Mouse (Mus musculus) CH12.LX (cell line): ENCODE results near the gene Sgsm3.

Source experiments
- E2F4 ChIP-seq: IDR thresholded peaks from 2 replicates; pipeline ENCODE4 v1.6.1; 2011; ENCODE audit warnings: low read depth, low read length, improper control_type of control experiment; ENCODE audit not compliant: insufficient replicate concordance
- KAT2A ChIP-seq: IDR thresholded peaks from 2 replicates; pipeline ENCODE4 v1.6.1; 2012; ENCODE audit warnings: low read length, improper control_type of control experiment, inconsistent platforms; ENCODE audit not compliant: insufficient replicate concordance
- MAX ChIP-seq: IDR thresholded peaks from 2 replicates; pipeline ENCODE4 v1.6.1; 2011; ENCODE audit warnings: low read length, improper control_type of control experiment

GRCm38 (mm10) chr15:80954861-80955260 lies 22.7 kb upstream of the Sgsm3 start:
- no peak for TF ChIP-seq KAT2A
- TF ChIP-seq MAX = no peak
- TF ChIP-seq E2F4 = no peak
